Mouse (Mus musculus) ES-E14 (cell line): ENCODE measurements around the gene Lamb3.

ENCODE experiments used
- CHD2 ChIP-seq: IDR thresholded peaks from 2 replicates; pipeline ENCODE4 v1.6.1; 2014; ENCODE audit warnings: mild to moderate bottlenecking, low read depth, low read length, inconsistent platforms
- HCFC1 ChIP-seq: IDR thresholded peaks from 2 replicates; pipeline ENCODE4 v1.6.1; 2012; ENCODE audit warnings: low read length, inconsistent platforms, borderline replicate concordance; ENCODE audit not compliant: insufficient read depth
- MAFK ChIP-seq: IDR thresholded peaks from 2 replicates; pipeline ENCODE4 v1.6.1; 2014; ENCODE audit warnings: mild to moderate bottlenecking, low read depth, low read length, inconsistent platforms; ENCODE audit not compliant: insufficient read depth
- ZC3H11A ChIP-seq: IDR thresholded peaks from 2 replicates; pipeline ENCODE4 v1.6.1; 2012; ENCODE audit warnings: low read depth, mild to moderate bottlenecking, inconsistent platforms, low read length, borderline replicate concordance
- ZNF384 ChIP-seq: IDR thresholded peaks from 2 replicates; pipeline ENCODE4 v1.6.1; 2012; ENCODE audit warnings: low read depth, low read length, inconsistent platforms

GRCm38 (mm10) chr1:193389505-193389904, 182.0 kb downstream of the Lamb3 start:
- no peak for TF ChIP-seq CHD2
- TF ChIP-seq HCFC1 = no peak
- no peak for TF ChIP-seq ZC3H11A
- TF ChIP-seq MAFK = no peak
- no peak for TF ChIP-seq ZNF384
